Mouse (Mus musculus) cerebellum, postnatal 10 days (tissue): ENCODE data around the gene Alad.
"Not testable (repeated sequence)": the region's sequence is repeated elsewhere in the genome, so short reads cannot be mapped to it uniquely, and the experiment has no call there.

Experiments
- DNase-seq, 2 experiments: peaks; one replicate each; pipeline ENCODE4 v3.0.0; 2021; ENCODE audit warnings: mixed read lengths in 2 of 2

The Alad gene

GRCm38 (mm10) chr4:62485450-62486161 lies 34.1 kb downstream of the Alad start:
- DNase-seq: peak in 1 of 2 experiments; percentile 44

GRCm38 (mm10) chr4:62484928-62485327 lies 34.8 kb downstream of the Alad start:
- no peak for DNase-seq

GRCm38 (mm10) chr4:62480709-62481605 lies 38.8 kb downstream of the Alad start:
- peak; percentile 31 to 37 for DNase-seq

- DNase-seq: peak; percentile 37 to 39
These were observed 39.6 kb downstream of the Alad start, which contains the start of gene Bspry for GRCm38 (mm10) chr4:62479937-62480708. TSS of gene Bspry (plus strand) at chr4:62480053.

- not testable (repeated sequence) for DNase-seq
These were observed 40.2 kb downstream of the Alad start for GRCm38 (mm10) chr4:62479593-62479936.

GRCm38 (mm10) chr4:62477542-62478244 lies 42.0 kb downstream of the Alad start:
- DNase-seq: no peak

GRCm38 (mm10) chr4:62475793-62476192 lies 43.9 kb downstream of the Alad start:
- no peak for DNase-seq

- DNase-seq: no peak
These were observed 44.6 kb downstream of the Alad start for GRCm38 (mm10) chr4:62475131-62475530.

- DNase-seq: no peak
These were observed 47.6 kb downstream of the Alad start for GRCm38 (mm10) chr4:62472071-62472470.

- DNase-seq: peak; percentile 88 to 89
These were observed 49.1 kb downstream of the Alad start, which contains the start of gene Wdr31 for GRCm38 (mm10) chr4:62470598-62471051. TSS of gene Wdr31 (minus strand) at chr4:62470896.

- no peak for DNase-seq
These were observed 51.6 kb downstream of the Alad start for GRCm38 (mm10) chr4:62468158-62468557.

- no peak for DNase-seq
These were observed 56.6 kb downstream of the Alad start for GRCm38 (mm10) chr4:62463124-62463523.

- DNase-seq: no peak
These were observed 59.4 kb downstream of the Alad start for GRCm38 (mm10) chr4:62460348-62460747.
